Mouse (Mus musculus): Measurements from ENCODE around the gene Oard1.

DNA sequence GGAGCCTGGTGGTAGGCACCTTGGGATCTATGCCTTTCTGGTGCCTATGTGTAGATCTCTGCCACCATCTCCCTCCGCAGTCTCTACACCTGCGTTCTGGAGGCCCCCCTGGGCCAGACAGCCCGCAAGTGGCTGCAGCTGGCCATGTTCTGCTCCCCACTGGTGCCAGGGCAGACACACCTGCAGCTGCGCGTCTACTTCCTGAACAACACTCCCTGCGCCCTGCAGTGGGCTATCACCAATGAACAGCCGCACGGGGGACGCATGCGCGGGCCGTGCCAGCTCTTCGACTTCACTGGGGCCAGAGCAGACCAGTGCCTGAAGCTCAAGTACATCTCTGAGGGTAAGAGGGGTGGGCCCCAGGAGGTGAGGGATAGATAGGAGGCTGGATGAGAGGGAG lies 52.3 kb downstream of the Oard1 start:
- TF ChIP-seq CTCF (IDR thresholded peaks at IDR 0.05; ENCODE audit: control insufficient read depth, insufficient read depth, insufficient read length), result no peak
- TF ChIP-seq MYOG (IDR thresholded peaks at IDR 0.05; ENCODE audit: control insufficient read depth, extremely low read depth, insufficient read length), result no peak
- no peak for TF ChIP-seq MAX (IDR thresholded peaks at IDR 0.05)
- no peak for TF ChIP-seq MYOD1 (IDR thresholded peaks at IDR 0.05; ENCODE audit: control insufficient read depth, insufficient read length, low read depth)

Measured in C2C12 (cell line).